Mouse (Mus musculus): ENCODE results near the gene Slc29a3.
"Not testable (repeated sequence)": the region's sequence is repeated elsewhere in the genome, so short reads cannot be mapped to it uniquely, and the experiment has no call there.

The Slc29a3 gene

GRCm38 (mm10) chr10:60762126-60762525, 9.5 kb upstream of the Slc29a3 start:
- no peak for DNase-seq

- DNase-seq = peak; percentile 96
Measured at GRCm38 (mm10) chr10:60760377-60760776, 7.8 kb upstream of the Slc29a3 start.

DNA sequence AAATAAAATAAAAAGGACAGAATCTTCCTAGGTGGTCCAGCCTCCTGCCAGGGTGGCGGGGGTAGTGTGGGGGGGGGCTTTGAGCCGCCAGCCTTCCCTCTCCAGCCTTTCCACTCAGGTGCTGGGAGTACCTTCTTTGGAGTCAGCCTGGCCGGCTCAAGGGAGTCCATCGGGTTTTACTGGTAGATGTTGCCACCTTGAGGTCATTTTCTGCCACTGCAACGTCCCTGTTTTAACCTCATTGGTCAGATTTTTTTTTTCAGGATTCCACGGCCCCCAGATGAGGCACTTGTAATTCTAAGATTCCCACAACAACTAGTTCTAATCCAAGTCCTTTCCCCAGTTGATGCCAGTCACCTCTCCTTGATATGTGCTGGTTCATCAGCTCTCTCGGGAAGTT, 4.4 kb upstream of the Slc29a3 start:
- peak; percentile 77 to 86 for DNase-seq

DNA sequence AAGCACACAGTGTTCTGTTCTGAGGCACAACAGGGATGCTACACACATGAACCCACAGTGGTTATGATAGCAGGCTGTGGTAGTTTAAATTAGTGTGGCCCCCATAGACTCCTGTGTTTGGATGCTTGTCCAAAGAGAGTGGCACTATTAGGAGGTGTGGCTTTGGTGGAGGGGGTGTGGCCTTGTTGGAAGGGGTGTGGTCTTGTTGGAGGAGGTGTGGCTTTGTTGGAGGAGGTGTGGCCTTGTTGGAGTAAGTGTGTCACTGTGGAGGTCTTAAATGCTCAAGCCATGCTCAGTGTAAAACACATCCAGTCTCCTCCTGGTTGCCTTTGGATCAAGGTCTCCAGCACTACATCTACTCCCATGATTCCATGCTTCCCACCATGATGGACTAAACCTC, 3.6 kb upstream of the Slc29a3 start:
- DNase-seq = no peak

DNA sequence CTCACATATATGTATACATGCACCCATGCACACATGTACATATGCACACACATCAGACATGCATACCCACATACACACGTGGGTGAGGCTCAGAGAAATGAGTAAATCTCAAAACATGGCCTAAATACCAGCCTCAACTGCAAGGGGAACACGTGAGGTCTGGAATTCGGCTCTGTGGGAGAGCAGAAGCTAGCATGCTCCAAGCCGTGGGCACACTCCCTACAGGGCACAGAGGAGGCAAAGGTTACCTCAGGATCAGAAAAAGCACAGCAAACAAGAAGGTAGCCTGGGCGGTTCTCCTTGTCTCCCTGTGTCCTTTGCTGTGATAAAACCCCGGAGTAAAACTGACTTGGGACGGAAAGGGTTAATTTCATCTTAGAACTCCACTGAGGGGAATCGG, 1.3 kb upstream of the Slc29a3 start:
- peak; percentile 72 to 80 for DNase-seq

GRCm38 (mm10) chr10:60753261-60753660, 667 bp upstream of the Slc29a3 start:
- no peak for DNase-seq

DNA sequence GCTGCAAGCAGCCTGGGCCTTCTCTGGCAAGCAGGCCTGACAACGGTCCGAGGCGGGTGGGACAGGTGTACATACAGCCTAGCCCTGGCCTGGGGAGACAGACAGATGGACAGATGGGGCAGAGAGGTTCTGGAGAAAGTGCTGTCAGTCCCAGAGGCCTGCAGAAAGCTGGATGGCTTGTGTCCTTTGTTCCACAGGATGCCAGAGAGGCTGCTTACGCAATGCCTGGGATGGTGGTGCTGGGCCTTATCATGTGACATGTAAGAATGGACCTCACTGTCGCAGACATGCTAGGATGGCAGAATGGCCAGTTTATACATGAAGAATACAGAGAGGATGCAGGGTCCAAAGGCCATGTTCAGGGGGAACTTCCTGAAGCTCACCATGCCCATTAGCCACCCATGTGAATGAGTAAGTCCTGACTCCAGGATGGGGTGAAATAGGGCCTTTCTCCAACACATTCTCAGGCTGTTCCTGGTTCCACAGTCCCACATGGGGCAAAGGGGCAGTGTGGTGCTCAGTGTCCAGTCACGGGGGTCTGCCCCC, 4.9 kb downstream of the Slc29a3 start:
- peak; percentile 61 to 72 for DNase-seq

DNA sequence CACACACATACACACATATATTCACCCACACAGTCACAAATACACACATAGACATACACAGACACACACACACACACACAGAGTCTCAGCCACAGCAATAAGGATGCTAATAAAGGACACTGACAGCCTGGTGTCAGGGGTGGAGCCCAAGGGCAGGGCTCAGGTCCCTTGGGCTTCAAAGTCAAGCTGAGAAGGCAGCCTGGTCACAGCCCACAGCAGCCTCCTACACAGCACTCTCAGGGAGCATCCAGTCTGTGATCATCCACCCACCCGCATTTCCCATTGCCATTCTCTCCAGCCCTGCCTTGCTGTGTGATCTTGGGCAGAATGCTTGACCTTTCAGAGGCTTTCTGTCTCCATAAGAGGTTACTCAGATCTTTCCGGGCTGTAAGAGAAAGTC, 6.1 kb downstream of the Slc29a3 start:
- no peak for DNase-seq

DNA sequence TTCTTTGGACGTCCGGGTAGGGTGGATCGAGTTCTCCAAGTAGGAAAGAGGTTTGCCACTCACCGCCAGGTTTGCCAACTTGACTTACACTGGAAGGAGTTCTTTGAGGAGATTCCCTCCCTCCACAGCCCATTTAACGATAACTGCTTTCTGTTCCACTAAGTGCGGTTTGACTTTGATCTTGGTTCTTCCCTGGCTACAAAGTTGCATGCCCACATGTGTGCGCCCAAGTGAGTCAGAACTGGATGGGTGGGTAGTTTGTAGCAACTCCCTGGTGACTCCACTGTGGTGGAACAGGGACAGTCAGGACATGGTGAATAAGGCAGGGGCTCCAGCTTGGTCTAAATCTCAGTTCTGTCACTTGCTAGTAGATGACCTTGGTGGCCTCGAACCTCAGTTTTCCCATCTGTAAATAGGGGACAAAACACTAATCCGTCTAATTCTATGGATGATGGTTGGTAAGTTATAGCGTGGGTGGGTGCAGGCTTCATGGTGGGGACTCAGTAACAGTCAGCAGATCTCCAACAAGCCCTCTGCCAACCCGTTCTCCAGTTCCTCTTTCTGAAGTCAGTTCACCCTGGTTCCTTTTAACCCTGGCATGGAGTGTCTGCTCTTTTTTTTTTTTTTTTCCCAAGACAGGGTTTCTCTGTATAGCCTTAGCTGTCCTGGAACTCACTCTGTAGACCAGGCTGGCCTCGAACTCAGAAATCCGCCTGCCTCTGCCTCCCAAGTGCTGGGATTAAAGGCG, 7.9 kb downstream of the Slc29a3 start:
- peak in 1 of 2 experiments; percentile 35 for DNase-seq

DNA sequence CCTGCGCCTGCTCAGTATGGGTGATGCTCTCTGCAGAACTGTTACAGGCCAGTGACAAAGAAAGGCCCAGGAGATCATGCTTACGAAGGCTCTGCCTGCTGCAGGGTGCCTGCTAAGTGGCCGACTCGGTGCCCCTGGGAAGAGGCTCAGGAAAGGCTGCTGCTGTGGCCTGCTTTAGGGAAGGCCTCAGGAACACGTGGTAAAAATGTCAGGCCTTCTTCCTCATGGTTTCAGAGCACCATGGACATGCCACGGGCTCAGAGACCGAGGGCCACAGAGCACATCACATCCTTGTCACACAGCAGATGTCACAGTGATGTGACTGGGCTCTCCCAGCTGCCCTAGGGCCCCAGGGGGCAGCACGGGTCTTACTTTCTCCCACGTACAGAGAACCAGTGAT, 8.9 kb downstream of the Slc29a3 start:
- DNase-seq = no peak

DNA sequence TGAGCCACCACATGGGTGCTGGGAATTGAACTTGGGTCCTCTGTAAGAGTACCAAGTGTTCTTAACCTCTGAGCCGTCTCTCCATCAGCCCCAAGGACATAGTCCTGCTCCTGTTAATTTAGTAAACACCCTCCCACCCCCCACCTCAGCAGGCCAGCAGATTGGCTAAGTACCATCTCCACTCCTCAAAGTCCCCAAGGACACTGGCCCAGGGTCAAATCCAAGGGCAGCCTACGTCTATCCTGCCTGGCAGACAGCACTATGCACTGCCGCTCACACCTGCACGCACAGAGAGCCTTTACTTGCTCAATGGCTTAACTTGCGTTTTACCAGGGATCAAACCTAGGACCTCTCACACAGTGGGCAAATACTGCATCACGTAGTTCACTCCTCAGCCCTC, 9.7 kb downstream of the Slc29a3 start:
- DNase-seq = peak in 1 of 2 experiments; percentile 66

- not testable (repeated sequence) for DNase-seq
Measured at GRCm38 (mm10) chr10:60742296-60742695, 10.3 kb downstream of the Slc29a3 start.

GRCm38 (mm10) chr10:60741435-60741834, 11.2 kb downstream of the Slc29a3 start:
- no peak for DNase-seq

DNA sequence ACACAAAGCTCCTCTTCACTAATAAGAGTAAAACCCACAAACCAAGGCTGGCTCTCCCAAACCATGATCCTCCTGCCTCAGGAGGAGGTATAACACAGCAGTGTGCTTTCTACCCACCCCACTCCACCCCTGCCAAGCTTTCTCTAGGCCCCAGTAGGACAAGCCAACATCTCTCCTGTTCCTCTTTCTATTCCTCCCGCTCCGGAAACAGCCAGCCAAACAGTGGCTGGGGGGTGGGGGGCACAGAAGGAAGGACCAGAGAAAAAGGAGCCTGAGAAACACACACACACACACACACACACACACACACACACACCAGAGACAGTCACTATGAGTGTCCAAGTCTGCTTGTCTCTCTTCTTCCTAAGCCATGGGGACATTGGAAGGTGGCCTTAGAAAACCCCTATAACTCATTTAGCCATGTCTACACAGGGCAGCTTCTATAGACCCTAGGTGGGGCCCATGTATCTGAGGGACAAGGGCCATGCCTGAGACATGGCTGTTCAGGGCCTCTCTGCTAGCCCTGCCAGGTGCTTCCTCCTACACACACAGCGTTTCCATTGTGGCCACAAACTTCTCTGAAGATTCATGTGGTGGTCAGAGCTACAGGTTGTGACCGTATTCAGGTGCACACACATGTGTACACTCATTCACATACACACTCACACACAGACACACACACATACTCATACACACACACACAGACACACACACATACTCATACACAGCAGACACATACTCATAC, 12.8 kb downstream of the Slc29a3 start:
- no peak for DNase-seq

- DNase-seq = no peak
Measured at GRCm38 (mm10) chr10:60737886-60738640, 14.5 kb downstream of the Slc29a3 start.

GRCm38 (mm10) chr10:60737169-60737728, 15.3 kb downstream of the Slc29a3 start:
- peak in 1 of 2 experiments; percentile 41 for DNase-seq

DNA sequence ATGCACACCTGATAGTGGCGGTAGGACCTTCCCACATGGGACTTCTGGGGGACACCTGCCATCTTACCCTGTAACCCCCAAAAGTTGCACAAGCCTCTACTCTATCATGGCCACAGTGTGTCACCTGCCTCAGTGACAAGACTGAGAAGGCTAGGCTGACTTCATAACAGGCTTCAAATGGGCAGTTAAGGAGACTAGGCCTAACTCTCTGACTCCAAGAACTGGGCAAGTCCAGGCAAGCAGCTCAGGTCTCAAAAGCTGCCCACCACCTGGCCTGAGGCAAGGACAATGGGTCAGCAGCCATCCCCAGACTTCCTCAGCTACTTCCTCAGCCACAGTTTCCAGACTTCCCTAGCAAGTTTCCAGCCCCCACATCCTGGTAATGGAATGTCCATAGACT, 16.9 kb downstream of the Slc29a3 start:
- DNase-seq = no peak

DNA sequence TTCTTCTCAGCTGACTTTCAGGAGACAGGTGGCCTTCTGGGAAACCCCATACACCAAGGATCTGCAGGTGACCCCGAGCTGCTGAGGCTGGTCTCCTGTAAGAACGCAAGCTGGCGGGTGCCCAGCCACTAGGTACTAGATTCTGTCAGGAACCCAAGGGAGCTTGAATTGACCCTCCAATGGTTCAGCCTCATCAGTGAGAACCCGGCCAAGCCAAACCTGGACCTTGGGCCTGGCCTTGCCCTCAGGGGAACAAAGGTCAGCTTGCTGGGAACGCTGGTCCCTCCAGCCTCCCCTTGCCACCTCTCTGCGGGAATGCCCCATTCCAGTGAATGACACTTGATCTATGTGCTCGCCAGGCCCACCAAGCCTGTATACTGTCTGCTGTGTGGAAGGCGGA, 19.1 kb downstream of the Slc29a3 start:
- peak; percentile 76 to 80 for DNase-seq

DNA sequence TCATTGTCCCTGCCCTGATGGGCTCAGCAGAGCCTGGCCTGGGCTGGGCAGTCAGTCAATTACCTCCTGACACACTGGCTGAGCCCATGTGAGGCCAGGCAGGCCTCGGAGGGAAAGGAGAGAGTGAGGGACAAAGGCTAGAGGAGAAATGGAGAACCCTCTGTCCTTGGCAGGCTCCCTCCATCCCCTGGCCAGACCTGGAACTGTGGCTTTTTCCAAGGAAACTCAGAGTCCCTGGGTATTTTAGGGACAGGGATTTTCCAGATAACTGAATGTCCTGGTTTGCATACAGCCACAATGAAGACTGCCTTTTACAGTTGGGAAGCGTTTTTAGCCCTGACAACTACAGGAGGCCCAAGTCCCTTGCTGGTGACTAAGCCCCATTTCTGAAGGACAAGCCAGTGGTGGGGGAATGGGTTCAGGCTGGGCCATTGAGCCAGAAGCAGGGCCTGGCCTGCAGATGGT, 20.2 kb downstream of the Slc29a3 start:
- peak in 1 of 2 experiments; percentile 56 for DNase-seq

- no peak for DNase-seq
Measured at GRCm38 (mm10) chr10:60731742-60732141, 20.9 kb downstream of the Slc29a3 start.

- DNase-seq = no peak
Measured at GRCm38 (mm10) chr10:60727301-60727700, 25.3 kb downstream of the Slc29a3 start.

DNA sequence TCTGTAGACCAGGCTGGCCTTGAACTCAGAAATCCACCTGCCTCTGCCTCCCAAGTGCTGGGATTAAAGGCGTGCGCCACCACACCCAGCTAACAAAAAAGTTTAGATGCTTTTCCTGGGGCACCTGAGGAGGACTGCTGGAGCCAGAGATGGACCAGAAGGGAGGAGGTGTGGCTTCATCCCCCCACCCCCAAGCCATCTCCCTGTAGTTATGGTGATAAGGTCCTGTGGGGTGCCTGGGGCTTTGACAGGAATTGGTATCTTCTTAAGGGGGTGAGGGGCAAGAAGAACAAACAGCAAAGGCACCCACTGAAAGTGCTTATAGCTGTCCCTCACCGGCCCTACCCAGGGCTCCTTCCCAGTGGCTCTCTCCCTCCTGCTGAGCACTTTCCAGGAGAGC, 25.7 kb downstream of the Slc29a3 start:
- DNase-seq = no peak

- no peak for DNase-seq
Measured at GRCm38 (mm10) chr10:60724496-60724895, 28.1 kb downstream of the Slc29a3 start.
